Mouse (Mus musculus) urinary bladder, postnatal 14 days (tissue): ENCODE results near the gene Msn.
A peak's percentile ranks its signal among the peaks of the same experiment; 100 is the strongest.
"Not testable (repeated sequence)": the region's sequence is repeated elsewhere in the genome, so short reads cannot be mapped to it uniquely, and the experiment has no call there.

ENCODE experiments used
- DNase-seq: peaks from one replicate; pipeline ENCODE4 v3.0.0; 2021; ENCODE audit warnings: low spot score

Gene Msn

DNA sequence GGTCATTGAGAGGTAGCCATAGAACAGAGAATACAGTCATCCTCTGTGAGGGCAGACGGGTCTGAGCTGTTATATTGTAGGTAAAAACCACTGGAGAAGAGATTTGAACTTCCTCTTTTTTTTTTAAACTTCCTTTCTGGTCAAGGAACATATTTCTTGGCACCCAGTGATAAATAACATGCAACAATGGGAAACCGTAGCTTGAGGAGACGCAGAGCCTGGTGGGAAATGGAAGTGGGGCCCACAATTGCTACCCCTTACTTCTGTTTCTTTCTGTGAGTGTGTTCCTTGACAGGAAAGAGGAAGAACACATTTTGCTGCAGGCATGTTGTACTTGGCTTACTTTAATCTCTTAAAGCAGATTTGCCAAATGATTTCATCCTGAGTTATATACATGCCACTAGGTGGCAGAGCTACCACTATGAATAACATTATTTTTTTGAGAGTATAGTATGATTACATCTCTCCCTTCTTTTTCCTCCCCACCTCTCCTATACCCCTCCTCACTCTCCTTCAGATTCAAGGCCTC is 49.2 kb downstream of the Msn start:
- DNase-seq, result no peak

DNA sequence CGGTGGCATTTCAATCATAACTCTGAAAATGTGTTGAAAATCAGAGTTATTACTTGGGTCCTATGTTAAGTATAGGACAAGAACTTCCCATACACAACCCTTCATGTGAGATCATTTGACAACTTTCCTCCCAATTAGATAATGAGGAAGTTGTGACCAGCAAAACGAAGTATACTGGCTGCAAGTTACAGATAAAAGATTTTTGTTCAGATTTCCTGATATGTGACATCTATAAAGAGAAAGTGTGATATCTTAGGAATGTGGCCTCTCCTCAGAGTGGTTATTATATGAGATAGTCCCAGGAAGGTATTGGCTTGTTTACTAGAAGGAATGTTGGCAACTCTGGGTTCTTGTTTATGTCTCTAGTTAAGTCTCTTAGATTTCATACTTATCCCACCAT is 52.4 kb downstream of the Msn start:
- no peak for DNase-seq

DNA sequence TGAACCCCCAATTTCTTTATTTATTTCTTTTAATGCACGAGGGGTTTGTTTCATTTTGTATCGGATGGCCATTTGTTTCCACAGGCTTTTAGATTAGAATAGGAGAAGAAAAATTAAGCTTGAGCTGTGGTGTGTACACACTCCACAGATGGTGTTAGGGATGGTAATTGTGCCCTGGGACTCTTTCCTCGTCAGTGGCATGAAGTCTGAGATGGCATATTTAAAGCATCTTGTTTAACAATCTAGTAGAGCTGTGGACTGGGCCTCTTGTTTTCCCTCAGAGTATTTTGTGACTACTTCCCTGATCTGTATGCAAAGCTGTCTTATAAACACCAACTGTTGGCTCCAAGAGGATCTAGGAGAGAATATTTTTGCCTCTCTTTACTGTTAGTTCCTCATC is 57.5 kb downstream of the Msn start:
- no peak for DNase-seq

DNA sequence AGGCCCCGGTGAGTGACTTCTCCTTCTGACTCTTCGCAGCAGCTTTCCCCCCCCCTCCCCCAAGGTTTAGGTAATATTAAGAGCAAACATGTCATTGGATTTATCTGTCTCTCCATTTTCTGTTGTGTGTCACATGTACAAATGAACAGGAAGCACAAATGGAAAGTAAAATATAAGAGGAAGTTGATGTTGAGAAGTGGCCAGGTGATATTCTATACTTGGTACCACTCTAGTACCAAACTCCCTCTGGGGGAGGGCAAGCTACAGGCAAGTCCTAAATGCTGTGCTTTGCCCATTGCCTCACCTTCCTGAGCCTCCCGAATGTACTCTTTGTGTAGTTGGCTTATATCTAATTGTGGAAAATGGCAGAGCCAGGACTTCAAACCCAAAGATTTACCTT is 62.1 kb downstream of the Msn start:
- DNase-seq, result no peak

DNA sequence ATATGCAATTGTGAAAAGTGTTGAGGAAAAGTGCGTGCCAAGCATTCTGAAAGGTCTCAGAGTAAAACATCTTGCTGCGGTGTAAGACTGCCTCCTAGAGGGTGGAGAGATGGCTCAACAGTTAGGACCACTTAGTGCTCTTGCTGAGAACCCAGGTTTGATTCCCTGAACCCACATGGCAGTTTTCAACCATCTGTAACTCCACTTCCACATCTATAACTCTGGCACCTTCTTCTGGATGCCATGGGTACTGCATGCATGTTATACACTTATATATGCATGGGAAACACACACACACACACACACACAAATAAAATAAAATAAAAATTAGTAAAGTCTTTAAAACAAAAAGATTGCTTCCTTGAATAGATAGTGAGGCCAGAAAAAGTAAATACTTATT is 66.7 kb downstream of the Msn start:
- DNase-seq, result peak; percentile 5

DNA sequence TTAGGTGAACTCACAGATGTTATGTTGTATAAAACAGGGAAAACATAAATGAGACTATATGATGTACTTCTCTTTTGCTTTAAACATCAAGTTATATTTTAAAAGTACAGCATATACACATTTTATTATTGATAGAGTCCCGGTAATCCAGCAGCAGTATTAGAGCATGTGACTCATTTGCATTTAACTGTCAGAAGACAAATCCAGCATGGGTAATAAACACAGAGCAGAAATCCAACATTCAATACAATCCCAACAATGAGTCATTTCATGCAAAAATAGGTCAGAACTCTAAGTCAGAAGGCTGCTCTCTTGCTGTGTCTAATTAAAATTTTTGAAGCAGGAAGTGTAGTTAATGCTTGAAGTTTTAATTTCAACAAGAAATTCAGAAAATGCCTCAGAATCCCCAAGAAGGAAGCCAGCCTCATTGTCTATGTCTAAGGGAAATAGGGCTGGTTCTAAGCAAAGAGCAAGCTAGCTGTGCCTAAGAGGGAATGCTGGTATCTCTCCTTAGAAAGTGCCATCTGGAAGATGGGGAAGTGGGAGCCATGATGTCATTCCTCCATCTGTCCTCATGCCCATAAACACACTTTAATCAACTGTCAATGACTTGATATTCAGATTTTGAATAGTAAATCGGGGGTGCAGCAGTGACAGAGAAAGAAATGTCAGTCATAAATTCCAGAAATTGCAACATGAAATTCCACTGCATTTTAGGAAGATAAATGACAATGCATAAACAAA is 76.0 kb downstream of the Msn start:
- no peak for DNase-seq

DNA sequence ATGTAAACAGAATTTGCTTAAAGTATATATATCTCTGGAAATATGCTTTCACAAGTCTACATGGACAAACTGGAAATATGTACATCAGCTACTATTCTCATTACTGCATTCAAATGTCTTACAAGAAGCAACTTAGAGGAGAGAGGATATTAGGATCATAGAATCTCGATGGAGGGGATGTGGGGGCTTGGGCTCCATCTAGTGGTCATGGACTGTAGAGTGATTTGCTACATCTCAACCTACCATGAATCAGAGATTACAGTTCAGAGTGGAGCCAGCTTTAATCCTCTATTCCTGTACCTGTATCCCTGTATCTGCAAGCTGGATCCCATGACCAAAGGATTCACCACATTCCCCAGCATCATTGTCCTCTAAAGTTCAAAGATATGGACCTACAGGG is 82.6 kb downstream of the Msn start:
- DNase-seq, result peak; percentile 21

DNA sequence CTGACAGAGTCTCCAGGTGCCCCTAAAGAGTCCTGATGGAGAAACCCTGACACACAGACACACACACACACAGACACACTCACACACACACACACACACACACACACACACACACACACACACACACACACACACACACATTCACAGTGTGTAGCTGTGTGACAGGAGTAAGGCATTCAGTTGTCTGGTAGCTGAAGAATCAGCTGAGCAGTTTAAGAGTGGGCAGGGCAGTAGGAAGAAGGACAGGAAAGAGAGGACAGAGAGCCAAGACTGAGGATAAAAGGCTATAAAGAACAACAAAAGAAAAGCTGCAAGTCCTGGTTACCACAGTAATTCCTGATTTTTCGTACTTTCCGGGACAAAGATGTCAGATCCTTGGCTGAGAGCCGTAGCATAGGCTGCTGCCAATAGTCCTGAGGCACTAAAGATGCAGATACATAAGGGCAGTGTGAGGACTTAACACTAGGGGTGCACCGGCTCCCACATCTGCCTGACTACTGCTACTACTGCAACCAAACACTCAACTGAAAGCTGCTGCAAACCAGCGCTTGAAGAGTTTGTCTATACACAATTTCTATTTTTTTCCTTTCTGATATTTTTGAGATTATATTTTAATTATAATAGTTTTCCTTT is 88.4 kb downstream of the Msn start:
- DNase-seq, result no peak

DNA sequence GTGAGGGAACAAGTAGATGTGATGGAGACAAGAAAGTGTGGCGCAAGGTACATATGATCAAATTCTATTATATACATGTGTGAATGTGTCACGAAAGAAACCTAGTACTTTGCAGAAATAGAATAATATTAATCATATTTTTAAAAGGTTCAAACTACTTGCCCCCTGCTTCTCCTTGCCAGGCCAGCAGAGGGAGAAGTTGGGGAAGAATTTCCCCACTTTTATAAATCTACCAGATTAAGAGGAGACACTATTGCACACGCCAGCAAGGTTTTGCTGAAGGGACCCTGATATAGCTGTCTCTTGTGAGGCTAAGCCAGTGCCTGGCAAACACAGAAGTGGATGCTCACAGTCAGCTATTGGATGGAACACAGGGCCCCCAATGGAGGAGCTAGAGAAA is 109.3 kb downstream of the Msn start:
- DNase-seq, result not testable (repeated sequence)

DNA sequence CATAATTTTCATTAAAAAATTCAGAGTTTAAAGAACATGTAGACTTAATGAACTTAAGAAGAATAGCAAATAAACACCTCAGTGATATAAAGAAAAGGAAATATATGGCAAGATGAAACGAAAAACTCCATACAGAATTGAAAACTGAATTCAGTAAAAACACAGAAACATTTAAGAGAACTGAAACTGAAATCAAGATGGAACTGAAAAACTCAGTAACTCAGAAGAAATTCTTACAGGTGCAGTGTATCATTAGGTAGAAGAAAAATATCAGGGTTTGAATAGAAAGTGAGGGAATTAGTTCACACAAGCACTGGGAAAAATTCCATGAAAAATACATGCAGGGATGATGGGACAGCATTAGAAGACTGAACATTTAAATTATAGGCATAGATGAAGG is 111.0 kb downstream of the Msn start:
- no peak for DNase-seq

DNA sequence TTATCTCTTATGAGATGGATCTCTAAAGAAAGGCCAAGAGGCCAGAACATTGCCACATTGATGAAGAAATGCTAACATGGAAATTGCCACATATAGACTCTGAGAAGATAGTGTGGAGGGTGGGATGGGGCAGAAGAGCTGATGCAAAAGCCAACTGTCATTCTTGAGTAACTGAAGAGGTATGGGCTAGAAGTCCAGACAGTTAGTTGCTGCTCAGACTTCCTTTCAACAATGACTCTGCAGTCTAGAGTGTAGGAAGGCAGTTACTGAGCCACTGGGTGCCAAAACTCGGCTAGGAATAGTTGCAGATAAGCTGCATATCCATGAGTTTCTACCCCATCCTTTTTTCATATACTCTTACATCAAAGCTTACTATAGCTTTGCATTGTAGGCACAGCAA is 122.2 kb downstream of the Msn start:
- DNase-seq, result no peak
